Mouse (Mus musculus) forebrain, postnatal 0 days (tissue): Measurements from ENCODE around the gene Acacb. TPM values are rescaled to one million over a fixed set of nuclear protein-coding genes. Genes with fewer than 3 reads are reported as not detected.

Experiments
- ATAC-seq: fragments of 200-750 bp; cut with Nextera tagmentation; 2 replicates; pipeline ENCODE4 v1.8.0; 2017; ENCODE audit warnings: mild to moderate bottlenecking, moderate library complexity
- DNase-seq: peaks from one replicate; pipeline ENCODE4 v3.0.0-alpha.2; 2015
- H3K27ac ChIP-seq: fragments of 300-500 bp; sonication (generic); 2 replicates; pipeline ENCODE4 v1.5.1; 2014; ENCODE audit warnings: low read depth, mild to moderate bottlenecking, antibody characterized with exemption, low read length, moderate library complexity, mixed read lengths
- H3K27me3 ChIP-seq: fragments of 300-500 bp; sonication (generic); 2 replicates; pipeline ENCODE4 v1.6.1; 2014; ENCODE audit warnings: mild to moderate bottlenecking, low read length, mixed read lengths; ENCODE audit not compliant: insufficient read depth
- H3K36me3 ChIP-seq: fragments of 300-500 bp; sonication (generic); 2 replicates; pipeline ENCODE4 v1.6.1; 2014; ENCODE audit warnings: mild to moderate bottlenecking, moderate library complexity; ENCODE audit not compliant: insufficient read depth
- H3K4me1 ChIP-seq: fragments of 300-500 bp; sonication (generic); 2 replicates; pipeline ENCODE4 v1.6.1; 2014; ENCODE audit warnings: antibody characterized with exemption; ENCODE audit not compliant: insufficient read depth
- H3K4me2 ChIP-seq: fragments of 300-500 bp; sonication (generic); 2 replicates; pipeline ENCODE4 v1.6.1; 2014; ENCODE audit warnings: low read depth, mild to moderate bottlenecking, moderate library complexity
- H3K4me3 ChIP-seq: fragments of 300-500 bp; sonication (generic); 2 replicates; pipeline ENCODE4 v1.5.1; 2014; ENCODE audit warnings: low read depth, low read length, mixed read lengths
- H3K9ac ChIP-seq: fragments of 300-500 bp; sonication (generic); 2 replicates; pipeline ENCODE4 v1.6.1; 2014; ENCODE audit warnings: mild to moderate bottlenecking
- H3K9me3 ChIP-seq: fragments of 300-500 bp; sonication (generic); 2 replicates; pipeline ENCODE4 v1.6.1; 2016; ENCODE audit warnings: low read length
- CTCF ChIP-seq: sonication (generic); IDR thresholded peaks from 2 replicates; pipeline ENCODE4 v1.5.1; 2016; ENCODE audit warnings: antibody characterized with exemption, control low read depth, low read depth
- WGBS: fragments of 180-500 bp; shearing (Covaris S2); extraction: QIAGEN DNeasy Blood & Tissue Kit; methylation state at CpG from one replicate; pipeline ENCODE4 v1.1.7; 2014; 5-methylcytosine and 5-hydroxymethylcytosine counted together
- polyA plus RNA-seq: library from polyadenylated mRNA; unstranded; fragments of >200 nt; fragmentation: Nextera tagmentation; extraction: Ambion mirVana; gene quantifications from 2 replicates; pipeline ENCODE4 v1.2.1, GENCODE M21; 2015
- total RNA-seq: library from RNA; depleted of rRNA; stranded (reverse); fragments of >200 nt; gene quantifications from 2 replicates; pipeline ENCODE4 v1.2.3, GENCODE M21; 2014

Acacb gene
- total and polyA plus RNA-seq, 2 experiments from 2014 or later, result 4.0 to 4.3 TPM

- no peaks in the 10 kb centered on the region for H3K36me3 ChIP-seq
- no peak for TF ChIP-seq CTCF
- H3K4me2 ChIP-seq, result no peak overlapping the region
- H3K27ac ChIP-seq, result no peak overlapping the region
- WGBS, result 89% methylated on average over 11 of the region's 11 CpGs
- no peak for ATAC-seq
- no peaks in the 10 kb centered on the region for H3K27me3 ChIP-seq
- DNase-seq, result no peak
- H3K4me1 ChIP-seq, result no peaks in the 10 kb centered on the region
- no peaks in the 10 kb centered on the region for H3K9me3 ChIP-seq
- no peak overlapping the region for H3K4me3 ChIP-seq
- H3K9ac ChIP-seq, result no peak overlapping the region
Observed at GRCm38 (mm10) chr5:114194161-114194560, 47.8 kb downstream of the Acacb start.

GRCm38 (mm10) chr5:114199116-114199777 is 52.9 kb downstream of the Acacb start:
- Histone ChIP-seq H3K4me1 (no peaks in the 10 kb centered on the region), H3K27ac (no peak overlapping the region), H3K27me3 (no peaks in the 10 kb centered on the region), H3K9me3 (no peaks in the 10 kb centered on the region), H3K4me3 (no peak overlapping the region), H3K9ac (no peak overlapping the region), H3K4me2 (0 out of 2 replicates have a peak overlapping the region, but pooled peaks have one; percentile 10), H3K36me3 (no peaks in the 10 kb centered on the region)
- DNase-seq (peak; percentile 27), ATAC-seq (no peak; the same call in 1 of the 2 replicates)
- 14% methylated on average over 13 of the region's 13 CpGs for WGBS
- no peak for TF ChIP-seq CTCF

- TF ChIP-seq CTCF, result no peak
- no peak overlapping the region for H3K27ac ChIP-seq
- 85% methylated on average over 2 of the region's 2 CpGs for WGBS
- ATAC-seq (no peak), DNase-seq (no peak)
- no peaks in the 10 kb centered on the region for H3K9me3 ChIP-seq
- H3K27me3 ChIP-seq, result no peaks in the 10 kb centered on the region
- no peaks in the 10 kb centered on the region for H3K4me1 ChIP-seq
- H3K4me3 ChIP-seq, result no peak overlapping the region
- no peak overlapping the region for H3K9ac ChIP-seq
- no peak overlapping the region for H3K4me2 ChIP-seq
- H3K36me3 ChIP-seq, result no peaks in the 10 kb centered on the region
Observed at GRCm38 (mm10) chr5:114206158-114206557, 59.8 kb downstream of the Acacb start.

- Histone ChIP-seq H3K36me3 (no peaks in the 10 kb centered on the region), H3K4me2 (no peak overlapping the region), H3K27me3 (no peaks in the 10 kb centered on the region), H3K4me3 (no peak overlapping the region), H3K4me1 (no peaks in the 10 kb centered on the region), H3K9me3 (no peaks in the 10 kb centered on the region), H3K9ac (no peak overlapping the region), H3K27ac (no peak overlapping the region)
- DNase-seq, result no peak
- no peak for TF ChIP-seq CTCF
- WGBS, result 76% methylated on average over 10 of the region's 10 CpGs
- ATAC-seq, result no peak
Observed at GRCm38 (mm10) chr5:114213183-114213582, 66.8 kb downstream of the Acacb start.

- no peak overlapping the region for H3K4me2 ChIP-seq
- no peaks in the 10 kb centered on the region for H3K4me1 ChIP-seq
- DNase-seq, result no peak
- no peak overlapping the region for H3K4me3 ChIP-seq
- H3K9me3 ChIP-seq, result no peaks in the 10 kb centered on the region
- 88% methylated on average over 14 of the region's 14 CpGs for WGBS
- H3K27ac ChIP-seq, result no peak overlapping the region
- H3K9ac ChIP-seq, result no peak overlapping the region
- no peaks in the 10 kb centered on the region for H3K27me3 ChIP-seq
- TF ChIP-seq CTCF, result no peak
- no peaks in the 10 kb centered on the region for H3K36me3 ChIP-seq
- no peak for ATAC-seq
Observed at GRCm38 (mm10) chr5:114218771-114219170, 72.4 kb downstream of the Acacb start.

GRCm38 (mm10) chr5:114226051-114226450 is 79.7 kb downstream of the Acacb start:
- TF ChIP-seq CTCF, result no peak
- Histone ChIP-seq H3K9me3 (0 out of 2 replicates have a peak, but pooled peaks cover 9% of the 10 kb centered on the region), H3K9ac (no peak overlapping the region), H3K27me3 (no peaks in the 10 kb centered on the region), H3K4me3 (no peak overlapping the region), H3K36me3 (no peaks in the 10 kb centered on the region), H3K4me2 (no peak overlapping the region), H3K4me1 (no peaks in the 10 kb centered on the region), H3K27ac (no peak overlapping the region)
- ATAC-seq (no peak), DNase-seq (peak; percentile 52)
- WGBS, result 93% methylated on average over 7 of the region's 7 CpGs

- DNase-seq, result no peak
- Histone ChIP-seq H3K4me2 (no peak overlapping the region), H3K4me1 (no peaks in the 10 kb centered on the region), H3K27ac (no peak overlapping the region), H3K4me3 (no peak overlapping the region), H3K36me3 (no peaks in the 10 kb centered on the region), H3K27me3 (no peaks in the 10 kb centered on the region), H3K9me3 (0 out of 2 replicates have a peak, but pooled peaks cover 9% of the 10 kb centered on the region), H3K9ac (no peak overlapping the region)
- no peak for TF ChIP-seq CTCF
- 88% methylated on average over 5 of the region's 5 CpGs for WGBS
- ATAC-seq, result no peak
Observed at GRCm38 (mm10) chr5:114228901-114229300, 82.6 kb downstream of the Acacb start.
